Mouse (Mus musculus) heart, adult 2 months (tissue): ENCODE data around the gene Memo1. TPM values are rescaled to one million over a fixed set of nuclear protein-coding genes. Genes with fewer than 3 reads are reported as not detected.

Source experiments
- DNase-seq, 2 experiments: peaks; one replicate each; pipeline ENCODE4 v3.0.0; 2021
- H3K27ac ChIP-seq: fragments of 200-600 bp; 2 replicates; pipeline ENCODE4 v1.8.1; 2022
- H3K27me3 ChIP-seq: fragments of 200-500 bp; 2 replicates; pipeline ENCODE4 v1.6.1; 2012; ENCODE audit warnings: mild to moderate bottlenecking, low read length, inconsistent platforms, mixed read lengths; ENCODE audit not compliant: control insufficient read depth, insufficient read depth
- H3K36me3 ChIP-seq: fragments of 200-500 bp; 2 replicates; pipeline ENCODE4 v1.6.1; 2012; ENCODE audit warnings: low read length, inconsistent platforms; ENCODE audit not compliant: control insufficient read depth, insufficient read depth
- H3K4me1 ChIP-seq: fragments of 200-500 bp; 2 replicates; pipeline ENCODE4 v1.6.1; 2011; ENCODE audit warnings: low read length; ENCODE audit not compliant: control insufficient read depth, insufficient read depth
- H3K4me3 ChIP-seq: fragments of 200-600 bp; 2 replicates; pipeline ENCODE4 v1.8.1; 2022
- H3K79me2 ChIP-seq: fragments of 200-500 bp; replicated peaks from 2 replicates; pipeline ENCODE4 v1.6.1; 2012; ENCODE audit warnings: mild to moderate bottlenecking, inconsistent platforms, low read length, moderate library complexity, mixed read lengths; ENCODE audit not compliant: control insufficient read depth, insufficient read depth
- H3K9ac ChIP-seq: fragments of 200-500 bp; 2 replicates; pipeline ENCODE4 v1.6.1; 2012; ENCODE audit warnings: low read depth, mild to moderate bottlenecking, control low read depth, inconsistent platforms, low read length, mixed read lengths
- CTCF ChIP-seq: fragments of 200-600 bp; IDR thresholded peaks from 2 replicates; pipeline ENCODE4 v1.8.1; 2022; ENCODE audit warnings: antibody characterized with exemption, mild to moderate bottlenecking, moderate library complexity
- EP300 ChIP-seq: fragments of 200-500 bp; IDR thresholded peaks from 2 replicates; pipeline ENCODE4 v1.6.1; 2011; ENCODE audit warnings: low read depth, low read length, control low read depth; ENCODE audit not compliant: insufficient read depth
- POLR2A ChIP-seq: fragments of 200-500 bp; IDR thresholded peaks from 2 replicates; pipeline ENCODE4 v1.6.1; 2011; ENCODE audit warnings: mild to moderate bottlenecking, low read depth, low read length, control low read depth; ENCODE audit not compliant: insufficient read depth
- WGBS: fragments of 180-500 bp; shearing (Covaris S2); methylation state at CpG from one replicate; pipeline ENCODE4 v1.1.7; 2018; 5-methylcytosine and 5-hydroxymethylcytosine counted together
- intact Hi-C: fragments of 180-260 bp; cut with DNase I; formaldehyde crosslinking; loops from one replicate; pipeline ENCODE4 v1.15.1; 2025
- polyA plus RNA-seq: library from polyadenylated mRNA; depleted of rRNA; stranded (reverse); fragments of >200 nt; gene quantifications from 2 replicates; pipeline ENCODE4 v1.2.3, GENCODE M21; 2012
- total RNA-seq, 2 experiments: library from RNA; stranded (reverse); gene quantifications; 2 replicates each; pipeline ENCODE4 v1.2.3; 2021

Memo1 gene
- total and polyA plus RNA-seq, 3 experiments: 56.7 to 70.8 (median 66.7) TPM

DNA sequence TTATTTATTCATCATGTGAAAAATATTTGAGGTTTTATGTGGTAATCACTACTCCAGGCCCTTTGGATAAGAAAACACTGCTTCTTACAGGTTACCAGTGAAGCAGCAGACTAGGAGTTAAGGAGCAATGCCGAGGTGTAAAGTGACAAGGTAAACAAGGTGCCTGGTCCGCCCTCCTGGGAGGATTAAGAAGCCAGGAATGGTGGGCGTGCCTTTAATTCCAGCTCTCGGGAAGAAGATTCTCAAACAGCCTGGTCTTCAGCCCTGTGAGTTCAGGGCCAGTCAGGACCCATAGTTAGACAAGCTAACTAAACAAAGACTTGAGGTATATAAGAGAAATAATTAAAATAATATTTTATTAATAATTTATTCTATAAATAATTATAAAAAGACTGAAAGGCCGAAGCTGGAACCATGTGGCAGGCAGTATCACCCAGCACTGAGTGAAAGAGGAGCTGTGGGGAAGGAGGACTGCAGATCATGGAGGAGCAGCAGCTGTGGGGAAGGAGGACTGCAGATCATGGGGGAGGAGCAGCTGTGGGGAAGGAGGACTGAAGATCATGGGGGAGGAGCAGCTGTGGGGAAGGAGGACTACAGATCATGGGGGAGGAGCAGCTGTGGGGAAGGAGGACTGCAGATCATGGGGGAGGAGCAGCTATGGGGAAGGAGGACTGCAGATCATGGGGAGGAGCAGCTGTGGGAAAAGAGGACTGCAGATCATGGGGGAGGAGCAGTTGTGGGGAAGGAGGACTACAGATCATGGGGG, 86.0 kb downstream of the Memo1 start:
- Histone ChIP-seq H3K4me3 (no peak overlapping the region), H3K4me1 (no peaks in the 10 kb centered on the region), H3K27me3 (no peaks in the 10 kb centered on the region), H3K27ac (no peak overlapping the region), H3K79me2 (no peaks in the 10 kb centered on the region), H3K36me3 (no peaks in the 10 kb centered on the region), H3K9ac (no peak overlapping the region)
- 77% methylated on average over 5 of the region's 5 CpGs for WGBS
- no peak for TF ChIP-seq POLR2A
- no peak for TF ChIP-seq EP300
- DNase-seq: no peak
- intact Hi-C loops: no loop called here

- TF ChIP-seq CTCF: no peak
- 0 out of 2 replicates have a peak, but pooled peaks have one; percentile 16 for TF ChIP-seq POLR2A
Measured at GRCm38 (mm10) chr17:74195943-74196342, 99.4 kb downstream of the Memo1 start.

DNA sequence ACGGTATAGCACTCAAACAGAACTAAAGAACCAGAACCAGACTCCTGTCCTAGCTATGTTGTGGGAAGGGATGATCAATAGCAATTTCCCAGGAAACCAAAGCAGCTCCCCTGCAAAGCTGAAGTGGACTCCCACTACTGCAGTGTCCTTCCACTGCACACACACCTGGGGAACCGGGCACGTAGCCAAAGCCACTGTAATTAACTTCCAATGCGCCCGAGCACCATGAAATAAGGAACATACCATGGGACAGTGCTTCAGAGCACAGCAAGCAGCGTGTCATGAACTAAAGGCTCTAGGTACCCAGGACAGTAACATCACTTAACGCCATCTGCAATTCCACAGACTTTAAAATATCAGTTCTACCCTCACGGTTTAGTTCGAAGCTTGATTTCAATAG, 100.6 kb downstream of the Memo1 start:
- Histone ChIP-seq H3K4me3 (no peak overlapping the region), H3K9ac (no peak overlapping the region), H3K27me3 (no peaks in the 10 kb centered on the region), H3K4me1 (peaks cover 4% of the 10 kb centered on the region), H3K36me3 (peaks cover 7% of the 10 kb centered on the region), H3K79me2 (no peaks in the 10 kb centered on the region), H3K27ac (no peak overlapping the region)
- TF ChIP-seq POLR2A (no peak), EP300 (no peak), CTCF (no peak)
- peak; percentile 32 to 41 for DNase-seq
- WGBS: 59% methylated on average over 9 of the region's 9 CpGs
- intact Hi-C loops: loop anchor here (5.0 to 10.0 kb wide), 2 partner anchors 98 to 270 kb away; no protein-coding TSS in a partner anchor

More at GRCm38 (mm10) chr17:74195943-74196342, 99.4 kb downstream of the Memo1 start:
- WGBS: 15% methylated on average over 2 of the region's 2 CpGs
- peak overlapping the region; percentile 59 for H3K27ac ChIP-seq
- peaks cover 7% of the 10 kb centered on the region for H3K36me3 ChIP-seq
- H3K4me3 ChIP-seq: no peak overlapping the region
- no peaks in the 10 kb centered on the region for H3K27me3 ChIP-seq
- H3K4me1 ChIP-seq: peaks cover 4% of the 10 kb centered on the region
- intact Hi-C loops: loop anchor here (5.0 to 10.0 kb wide), 2 partner anchors 96 to 271 kb away; no protein-coding TSS in a partner anchor
- no peaks in the 10 kb centered on the region for H3K79me2 ChIP-seq
- no peak overlapping the region for H3K9ac ChIP-seq
- DNase-seq: peak in 1 of 2 experiments; percentile 52

DNA sequence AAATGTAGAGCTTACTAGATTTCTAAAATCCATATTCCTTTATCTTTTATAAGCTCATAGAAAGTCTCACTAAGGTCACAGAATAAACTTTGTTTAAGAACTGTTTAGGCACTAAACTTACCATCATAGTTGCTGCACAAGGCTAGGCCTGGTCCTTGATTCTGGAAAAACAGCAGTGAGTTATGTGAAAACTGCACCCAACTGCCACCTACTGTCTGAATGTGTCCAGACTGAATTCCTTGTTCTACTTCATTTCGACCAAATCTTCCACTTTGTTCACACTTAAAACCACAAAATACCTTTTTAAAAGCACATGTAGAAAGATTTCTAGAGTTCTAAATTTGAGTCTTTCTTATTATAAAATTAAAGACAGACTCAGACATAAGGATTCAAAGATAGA, 101.9 kb downstream of the Memo1 start:
- DNase-seq: no peak

GRCm38 (mm10) chr17:74191446-74191845, 103.9 kb downstream of the Memo1 start:
- TF ChIP-seq EP300: no peak
- no peak for TF ChIP-seq CTCF
- TF ChIP-seq POLR2A: no peak
- 79% methylated on average over 5 of the region's 5 CpGs for whole genome bisulfite sequencing
- no peak for DNase-seq
- Histone ChIP-seq H3K27ac (no peak overlapping the region), H3K79me2 (no peaks in the 10 kb centered on the region), H3K27me3 (no peaks in the 10 kb centered on the region), H3K4me3 (no peak overlapping the region), H3K4me1 (peaks cover 4% of the 10 kb centered on the region), H3K9ac (no peak overlapping the region), H3K36me3 (peaks cover 4% of the 10 kb centered on the region)
- intact Hi-C loops: loop anchor here (10.0 kb wide), 1 partner anchor 267 kb away; no protein-coding TSS in a partner anchor

More for the DNA sequence above, 101.9 kb downstream of the Memo1 start:
- no peaks in the 10 kb centered on the region for H3K27me3 ChIP-seq
- 47% methylated on average over 1 of the region's 1 CpGs for WGBS
- peaks cover 4% of the 10 kb centered on the region for H3K4me1 ChIP-seq
- no peak overlapping the region for H3K9ac ChIP-seq
- peak; percentile 70 for TF ChIP-seq CTCF
- no peak for TF ChIP-seq EP300
- no peak overlapping the region for H3K27ac ChIP-seq
- H3K79me2 ChIP-seq: no peaks in the 10 kb centered on the region
- intact Hi-C loops: loop anchor here (1.0 to 10.0 kb wide), 2 partner anchors 173 to 269 kb away; no protein-coding TSS in a partner anchor
- peaks cover 7% of the 10 kb centered on the region for H3K36me3 ChIP-seq
- H3K4me3 ChIP-seq: no peak overlapping the region

DNA sequence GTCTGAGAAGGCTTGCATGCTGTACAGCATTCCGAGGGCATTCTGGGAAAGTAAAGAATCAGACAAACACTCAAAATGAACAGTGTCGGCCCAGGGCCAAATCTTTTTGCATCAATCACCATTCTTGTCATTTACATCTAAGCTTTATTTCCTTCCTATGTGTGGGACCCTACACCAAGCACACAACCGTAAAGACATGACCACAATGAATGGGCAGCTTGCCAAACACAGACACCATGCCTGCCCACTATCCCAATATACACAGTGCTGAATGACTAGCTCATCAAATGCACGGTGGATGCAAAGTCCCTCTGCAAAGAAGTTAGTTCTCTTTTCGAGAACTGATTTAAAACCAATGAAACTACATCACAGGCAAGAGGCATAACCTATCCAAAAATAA, 109.1 kb downstream of the Memo1 start:
- TF ChIP-seq CTCF (no peak), EP300 (no peak), POLR2A (no peak)
- intact Hi-C loops: no loop called here

More for the DNA sequence above, 109.1 kb downstream of the Memo1 start:
- no peak for DNase-seq
- no peaks in the 10 kb centered on the region for H3K4me1 ChIP-seq
- no peaks in the 10 kb centered on the region for H3K36me3 ChIP-seq
- H3K9ac ChIP-seq: no peak overlapping the region
- H3K4me3 ChIP-seq: no peak overlapping the region
- H3K27me3 ChIP-seq: no peaks in the 10 kb centered on the region
- H3K27ac ChIP-seq: no peak overlapping the region
- 58% methylated on average over 5 of the region's 5 CpGs for WGBS
- no peaks in the 10 kb centered on the region for H3K79me2 ChIP-seq
